Mouse (Mus musculus): ENCODE data around the gene 9130008F23Rik. TPM values are rescaled to one million over a fixed set of nuclear protein-coding genes. Genes with fewer than 3 reads are reported as not detected.

9130008F23Rik gene
- polyA plus RNA-seq (2016; fragmentation: Nextera tagmentation; extraction: Ambion mirVana), result 3.4 and 4.5 TPM in 2 replicates

DNA sequence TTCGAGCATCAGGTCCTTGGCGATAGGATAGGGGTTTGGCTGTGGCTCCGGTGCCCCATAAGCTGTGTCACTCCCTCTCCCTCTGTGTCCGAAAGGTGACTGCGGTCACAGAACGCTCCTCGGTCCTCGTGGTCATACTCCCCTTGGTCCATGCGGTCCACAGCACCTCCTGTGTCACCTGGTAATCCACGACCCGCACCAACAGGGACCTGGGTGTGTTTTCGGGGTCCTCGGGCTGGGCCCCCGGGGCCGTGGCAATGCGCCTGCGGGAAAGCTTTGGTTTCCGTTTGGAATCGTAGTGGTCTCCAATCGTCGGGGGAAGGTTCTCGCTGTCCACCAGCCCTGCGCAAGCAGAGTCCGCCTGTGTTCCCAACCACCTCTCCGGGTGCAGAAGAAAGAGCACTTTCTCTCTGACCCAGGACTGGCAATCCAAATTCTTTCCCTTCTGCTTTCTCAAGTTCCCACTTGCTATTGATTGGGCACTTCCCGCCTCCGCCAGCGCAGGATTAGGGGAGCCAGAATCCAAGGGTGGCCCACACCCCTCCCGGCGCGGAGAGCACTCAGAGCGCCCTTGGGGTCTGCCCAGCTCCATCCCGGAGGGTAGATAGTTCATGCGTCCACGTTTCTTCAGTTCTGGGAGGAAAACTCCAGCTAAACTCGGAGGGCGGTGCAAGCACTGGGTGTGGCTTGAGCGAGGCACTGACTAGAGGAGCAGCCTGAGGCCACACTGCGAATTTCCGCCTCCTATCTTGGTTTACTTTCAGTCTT lies at the start of gene 9130008F23Rik:
TSS of gene 9130008F23Rik (minus strand) at position 636 of the 768 bp plus-strand sequence.
- H3K4me3 ChIP-seq, result peak within 1 kb of the TSS; percentile 69
- H3K36me3 ChIP-seq, result 0 out of 2 replicates have a peak, but pooled peaks cover 3% of the 10 kb centered on the region
- H3K4me1 ChIP-seq (replicated peaks), result peaks cover 16% of the 10 kb centered on the region
- peak within 1 kb of the TSS; percentile 79 for H3K9ac ChIP-seq
- H3K9me3 ChIP-seq (replicated peaks), result no peaks in the 10 kb centered on the region
- no peaks in the 10 kb centered on the region for H3K27me3 ChIP-seq (replicated peaks)
- peak within 1 kb of the TSS; percentile 79 for H3K4me2 ChIP-seq
- peak within 1 kb of the TSS; percentile 77 for H3K27ac ChIP-seq (ENCODE audit: poor library complexity, severe bottlenecking)
- WGBS, result under 1% methylated on average over 40 of the region's 40 CpGs
- ATAC-seq (ENCODE audit: insufficient number of reproducible peaks, low FRiP score), result peak; percentile 83

- Histone ChIP-seq H3K4me1 (replicated peaks) (no peaks in the 10 kb centered on the region), H3K4me3 (no peak overlapping the region), H3K4me2 (no peak overlapping the region), H3K9ac (no peak overlapping the region), H3K36me3 (no peaks in the 10 kb centered on the region), H3K27ac (ENCODE audit: poor library complexity, severe bottlenecking) (no peak overlapping the region), H3K9me3 (replicated peaks) (no peaks in the 10 kb centered on the region), H3K27me3 (replicated peaks) (no peaks in the 10 kb centered on the region)
- 82% methylated on average over 2 of the region's 2 CpGs for WGBS
- no peak for ATAC-seq (ENCODE audit: insufficient number of reproducible peaks, low FRiP score)
Measured at GRCm38 (mm10) chr17:40915499-40915898, 35.1 kb upstream of the 9130008F23Rik start.

DNA sequence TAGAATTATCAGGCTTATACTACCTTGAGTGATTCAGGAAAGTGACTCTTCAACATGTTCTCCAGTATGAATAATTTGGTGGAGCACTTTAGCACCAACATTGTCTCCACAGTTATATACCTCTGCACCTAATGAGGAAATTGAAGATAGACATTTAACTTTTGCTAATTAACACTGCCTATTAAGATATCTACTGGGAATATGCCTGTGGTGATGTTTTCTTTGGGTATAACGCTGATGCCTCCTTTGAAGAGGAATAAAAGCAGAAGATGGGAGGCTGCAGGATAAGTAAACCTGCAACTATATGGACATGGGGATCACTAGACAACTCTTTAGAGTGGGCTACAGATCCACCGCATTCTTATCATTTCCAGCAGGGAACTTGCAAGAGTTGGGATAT lies 33.9 kb upstream of the 9130008F23Rik start, which contains the start of gene Glyatl3:
TSS of gene Glyatl3 (minus strand) at position 101 of the 400 bp plus-strand sequence.
- Histone ChIP-seq H3K9me3 (replicated peaks) (no peaks in the 10 kb centered on the region), H3K27ac (ENCODE audit: poor library complexity, severe bottlenecking) (no peak within 1 kb of the TSS), H3K9ac (no peak within 1 kb of the TSS), H3K36me3 (no peaks in the 10 kb centered on the region), H3K4me3 (no peak within 1 kb of the TSS), H3K27me3 (replicated peaks) (no peaks in the 10 kb centered on the region), H3K4me1 (replicated peaks) (no peaks in the 10 kb centered on the region), H3K4me2 (no peak within 1 kb of the TSS)
- no peak for ATAC-seq (ENCODE audit: insufficient number of reproducible peaks, low FRiP score)
- WGBS, result 88% methylated on average over 2 of the region's 2 CpGs

DNA sequence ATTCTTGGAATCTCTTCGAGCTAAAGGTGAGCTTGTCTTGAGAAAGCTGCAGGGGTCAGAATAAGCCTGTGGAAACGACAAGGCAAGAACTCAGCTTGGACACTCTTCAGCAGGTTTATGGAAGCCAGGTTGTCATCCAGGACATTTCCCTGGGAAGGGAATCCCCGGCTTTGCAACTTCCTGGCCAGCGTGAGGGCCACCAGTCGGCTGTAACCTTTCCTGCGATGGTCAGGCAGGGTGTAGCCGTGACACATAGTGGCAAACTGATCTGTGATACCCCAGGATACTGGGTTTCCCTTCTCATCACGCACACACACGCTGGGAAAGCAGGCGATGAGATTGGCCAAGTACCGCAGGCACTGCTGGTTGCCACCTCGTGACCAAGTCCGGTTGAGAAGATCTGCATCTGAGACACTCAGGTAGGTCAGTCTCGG lies 24.4 kb upstream of the 9130008F23Rik start:
- Histone ChIP-seq H3K9ac (peak overlapping the region; percentile 25; the same call in 1 of the 2 replicates), H3K9me3 (replicated peaks) (no peaks in the 10 kb centered on the region), H3K4me2 (peak overlapping the region; percentile 78), H3K27ac (ENCODE audit: poor library complexity, severe bottlenecking) (no peak overlapping the region), H3K4me3 (peak overlapping the region; percentile 35), H3K27me3 (replicated peaks) (no peaks in the 10 kb centered on the region), H3K4me1 (replicated peaks) (peaks cover 11% of the 10 kb centered on the region), H3K36me3 (no peaks in the 10 kb centered on the region)
- 5% methylated on average over 14 of the region's 14 CpGs for WGBS
- ATAC-seq (ENCODE audit: insufficient number of reproducible peaks, low FRiP score), result no peak

DNA sequence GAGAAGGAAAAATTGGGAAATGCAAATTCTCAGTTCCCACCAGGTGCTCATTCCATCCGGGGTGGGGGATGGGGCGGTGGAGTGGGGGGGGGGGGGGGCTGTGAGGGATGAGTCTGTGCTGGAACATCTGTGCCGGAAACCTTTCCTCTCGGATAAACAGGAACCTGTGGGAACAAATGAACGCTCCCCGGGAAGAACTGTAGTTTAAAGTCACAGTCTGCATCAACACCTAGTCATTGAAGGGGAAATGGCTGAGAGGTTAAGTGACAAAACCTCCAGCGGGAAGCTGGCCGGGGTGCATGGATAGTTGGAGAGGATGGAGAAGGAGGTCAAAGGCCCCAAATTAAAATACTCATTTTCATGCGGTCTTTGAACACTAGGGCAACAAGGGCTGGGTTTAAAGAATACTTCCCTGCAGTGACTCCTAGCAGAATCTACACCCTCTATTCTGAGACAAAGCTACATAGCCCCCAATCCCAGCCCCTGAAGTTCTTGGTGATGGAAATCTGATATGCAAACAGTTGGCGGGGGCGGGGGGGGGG lies 23.8 kb upstream of the 9130008F23Rik start:
- no peak for ATAC-seq (ENCODE audit: insufficient number of reproducible peaks, low FRiP score)
- Histone ChIP-seq H3K36me3 (no peaks in the 10 kb centered on the region), H3K9me3 (replicated peaks) (no peaks in the 10 kb centered on the region), H3K4me1 (replicated peaks) (peaks cover 11% of the 10 kb centered on the region), H3K4me3 (no peak overlapping the region), H3K27me3 (replicated peaks) (no peaks in the 10 kb centered on the region), H3K9ac (no peak overlapping the region), H3K4me2 (peak overlapping the region; percentile 78), H3K27ac (ENCODE audit: poor library complexity, severe bottlenecking) (no peak overlapping the region)
- WGBS, result 9% methylated on average over 11 of the region's 11 CpGs

- Histone ChIP-seq H3K27me3 (replicated peaks) (no peaks in the 10 kb centered on the region), H3K27ac (ENCODE audit: poor library complexity, severe bottlenecking) (no peak overlapping the region), H3K9me3 (replicated peaks) (no peaks in the 10 kb centered on the region), H3K4me3 (no peak overlapping the region), H3K36me3 (no peaks in the 10 kb centered on the region), H3K9ac (no peak overlapping the region), H3K4me1 (replicated peaks) (peaks cover 11% of the 10 kb centered on the region), H3K4me2 (no peak overlapping the region)
- WGBS, result 36% methylated on average over 4 of the region's 4 CpGs
- ATAC-seq (ENCODE audit: insufficient number of reproducible peaks, low FRiP score), result no peak
Measured at GRCm38 (mm10) chr17:40903345-40903744, 23.0 kb upstream of the 9130008F23Rik start.

- Histone ChIP-seq H3K9me3 (replicated peaks) (no peaks in the 10 kb centered on the region), H3K27me3 (replicated peaks) (no peaks in the 10 kb centered on the region), H3K4me1 (replicated peaks) (peaks cover 10% of the 10 kb centered on the region), H3K4me3 (no peak overlapping the region), H3K4me2 (no peak overlapping the region), H3K36me3 (no peaks in the 10 kb centered on the region), H3K9ac (no peak overlapping the region), H3K27ac (ENCODE audit: poor library complexity, severe bottlenecking) (no peak overlapping the region)
- no peak for ATAC-seq (ENCODE audit: insufficient number of reproducible peaks, low FRiP score)
- 47% methylated on average over 4 of the region's 4 CpGs for WGBS
Measured at GRCm38 (mm10) chr17:40899783-40900363, 19.5 kb upstream of the 9130008F23Rik start.

- Histone ChIP-seq H3K4me3 (no peak overlapping the region), H3K27me3 (replicated peaks) (no peaks in the 10 kb centered on the region), H3K27ac (ENCODE audit: poor library complexity, severe bottlenecking) (no peak overlapping the region), H3K9ac (no peak overlapping the region), H3K4me1 (replicated peaks) (no peaks in the 10 kb centered on the region), H3K36me3 (no peaks in the 10 kb centered on the region), H3K4me2 (no peak overlapping the region), H3K9me3 (replicated peaks) (no peaks in the 10 kb centered on the region)
- ATAC-seq (ENCODE audit: insufficient number of reproducible peaks, low FRiP score), result no peak
- WGBS, result 61% methylated on average over 1 of the region's 1 CpGs
Measured at GRCm38 (mm10) chr17:40896863-40897262, 16.5 kb upstream of the 9130008F23Rik start.

- ATAC-seq (ENCODE audit: insufficient number of reproducible peaks, low FRiP score), result no peak
Measured at GRCm38 (mm10) chr17:40887849-40888536, 7.6 kb upstream of the 9130008F23Rik start.

DNA sequence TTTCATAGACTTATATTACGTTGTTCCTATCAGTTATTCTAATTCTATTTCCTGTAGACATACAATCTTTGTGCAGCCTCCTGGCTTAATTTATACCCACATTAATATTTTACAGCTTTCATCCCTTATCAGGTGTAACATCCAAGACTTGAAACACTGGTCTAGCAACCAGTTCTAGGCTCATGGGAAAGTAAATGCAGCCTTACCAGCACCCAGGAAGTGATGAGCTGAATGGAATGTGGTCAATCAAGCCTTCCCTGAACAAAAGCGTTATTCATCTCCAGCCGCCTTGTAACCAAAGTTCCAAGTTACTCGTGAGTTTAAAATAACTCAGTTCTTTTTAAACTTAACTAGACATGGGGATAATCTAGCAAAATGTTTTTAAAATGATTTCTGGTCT lies 4.8 kb upstream of the 9130008F23Rik start:
- Histone ChIP-seq H3K9me3 (replicated peaks) (no peaks in the 10 kb centered on the region), H3K36me3 (no peaks in the 10 kb centered on the region), H3K27me3 (replicated peaks) (no peaks in the 10 kb centered on the region), H3K4me2 (no peak overlapping the region), H3K4me1 (replicated peaks) (no peaks in the 10 kb centered on the region), H3K27ac (ENCODE audit: poor library complexity, severe bottlenecking) (no peak overlapping the region), H3K4me3 (no peak overlapping the region), H3K9ac (no peak overlapping the region)
- WGBS, result 77% methylated on average over 4 of the region's 4 CpGs
- no peak for ATAC-seq (ENCODE audit: insufficient number of reproducible peaks, low FRiP score)

More at GRCm38 (mm10) chr17:40887849-40888536, 7.6 kb upstream of the 9130008F23Rik start:
- Histone ChIP-seq H3K4me1 (replicated peaks) (no peaks in the 10 kb centered on the region), H3K4me2 (no peak overlapping the region), H3K27me3 (replicated peaks) (no peaks in the 10 kb centered on the region), H3K9ac (no peak overlapping the region), H3K4me3 (no peak overlapping the region), H3K27ac (ENCODE audit: poor library complexity, severe bottlenecking) (no peak overlapping the region), H3K36me3 (no peaks in the 10 kb centered on the region), H3K9me3 (replicated peaks) (no peaks in the 10 kb centered on the region)
- 72% methylated on average over 4 of the region's 4 CpGs for WGBS

- H3K4me2 ChIP-seq, result no peak overlapping the region
- ATAC-seq (ENCODE audit: insufficient number of reproducible peaks, low FRiP score), result no peak
- no peak overlapping the region for H3K4me3 ChIP-seq
- WGBS, result 73% methylated on average over 6 of the region's 6 CpGs
- no peak overlapping the region for H3K27ac ChIP-seq (ENCODE audit: poor library complexity, severe bottlenecking)
- H3K9me3 ChIP-seq (replicated peaks), result no peaks in the 10 kb centered on the region
- no peak overlapping the region for H3K9ac ChIP-seq
- H3K4me1 ChIP-seq (replicated peaks), result peaks cover 12% of the 10 kb centered on the region
- H3K36me3 ChIP-seq, result no peaks in the 10 kb centered on the region
- H3K27me3 ChIP-seq (replicated peaks), result no peaks in the 10 kb centered on the region
Measured at GRCm38 (mm10) chr17:40882172-40882571, 1.8 kb upstream of the 9130008F23Rik start.

Data from heart, embryonic 12.5 days (tissue).